Mouse (Mus musculus) myocyte (in vitro differentiated cells): ENCODE data around the gene Ankrd50.

ENCODE experiments used
- MAX ChIP-seq: IDR thresholded peaks from one replicate; pipeline ENCODE4 v1.6.1; 2011; ENCODE audit warnings: low read depth, mild to moderate bottlenecking, control low read depth
- POLR2A ChIP-seq: IDR thresholded peaks from one replicate; pipeline ENCODE4 v1.6.1; 2011; ENCODE audit warnings: low read depth, mild to moderate bottlenecking, control low read depth, moderate library complexity; ENCODE audit not compliant: insufficient read length
- TCF12 ChIP-seq: IDR thresholded peaks from one replicate; pipeline ENCODE4 v1.6.1; 2011; ENCODE audit warnings: mild to moderate bottlenecking, control low read depth; ENCODE audit not compliant: poor library complexity, insufficient read depth, severe bottlenecking

- TF ChIP-seq TCF12, result no peak
- no peak for TF ChIP-seq MAX
- TF ChIP-seq POLR2A, result no peak
Observed at GRCm38 (mm10) chr3:38471516-38471915, 13.1 kb downstream of the Ankrd50 start.
